Mouse (Mus musculus) brain, embryonic 14.5 days (tissue): ENCODE measurements at regions not wholly inside any gene's neighbourhood (a gene's known extent, or its start where the extent isn't known, plus 50 kb on each side); places are given as distances from the start of the nearest gene placed in this dataset.

Source experiments
- CTCF ChIP-seq: fragments of 200-500 bp; IDR thresholded peaks from 2 replicates; pipeline ENCODE4 v1.5.1; 2012; ENCODE audit warnings: inconsistent platforms, mild to moderate bottlenecking, moderate library complexity, borderline replicate concordance; ENCODE audit not compliant: insufficient read depth, insufficient read length; ENCODE audit errors: extremely low read depth
- POLR2A ChIP-seq: fragments of 200-500 bp; IDR thresholded peaks from 2 replicates; pipeline ENCODE4 v1.6.1; 2012; ENCODE audit warnings: mild to moderate bottlenecking, inconsistent platforms, borderline replicate concordance; ENCODE audit not compliant: poor library complexity, insufficient read depth, insufficient read length, severe bottlenecking; ENCODE audit errors: extremely low read depth

DNA sequence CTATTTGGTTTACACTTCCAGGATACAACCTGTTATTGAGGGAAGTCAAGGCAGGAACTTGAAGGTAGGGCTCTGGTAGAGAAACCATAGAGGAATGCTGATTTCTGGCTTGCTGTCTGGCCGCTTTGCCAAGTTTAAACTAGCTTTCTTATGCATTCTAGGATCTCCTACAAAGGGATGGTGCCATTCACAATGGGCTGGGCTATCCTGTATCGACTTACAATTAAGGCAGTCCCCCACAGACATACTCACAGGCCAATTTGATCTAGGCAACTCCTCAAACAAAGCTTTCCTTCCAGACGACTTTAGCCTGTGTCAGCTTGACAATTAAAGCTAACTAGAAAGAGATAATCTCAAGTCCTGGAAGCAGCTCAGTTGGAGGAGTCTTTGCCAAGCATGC, 83.1 kb downstream of the Phlda1 start:
- no peak for TF ChIP-seq CTCF
- TF ChIP-seq POLR2A, result no peak
